Mouse (Mus musculus) hindbrain, postnatal 0 days (tissue): ENCODE results near the gene 8030411F24Rik. TPM values are rescaled to one million over a fixed set of nuclear protein-coding genes. Genes with fewer than 3 reads are reported as not detected.
"Not testable (repeated sequence)": the region's sequence is repeated elsewhere in the genome, so short reads cannot be mapped to it uniquely, and the experiment has no call there.

Source experiments
- ATAC-seq: fragments of 200-750 bp; cut with Nextera tagmentation; 2 replicates; pipeline ENCODE4 v1.8.0; 2017; ENCODE audit warnings: mild to moderate bottlenecking, moderate TSS enrichment, moderate library complexity
- DNase-seq: peaks from one replicate; pipeline ENCODE4 v3.0.0-alpha.2; 2015; ENCODE audit warnings: low spot score
- H3K27ac ChIP-seq: fragments of 300-500 bp; sonication (generic); 2 replicates; pipeline ENCODE4 v1.5.1; 2014; ENCODE audit warnings: mild to moderate bottlenecking
- H3K27me3 ChIP-seq: fragments of 300-500 bp; sonication (generic); 2 replicates; pipeline ENCODE4 v1.6.1; 2014; ENCODE audit warnings: low read length, mixed read lengths; ENCODE audit not compliant: insufficient read depth
- H3K36me3 ChIP-seq: fragments of 300-500 bp; sonication (generic); 2 replicates; pipeline ENCODE4 v1.6.1; 2014; ENCODE audit warnings: low read length, mixed read lengths; ENCODE audit not compliant: insufficient read depth
- H3K4me1 ChIP-seq: fragments of 300-500 bp; sonication (generic); 2 replicates; pipeline ENCODE4 v1.6.1; 2014; ENCODE audit warnings: antibody characterized with exemption, low read length, mixed read lengths; ENCODE audit not compliant: insufficient read depth
- H3K4me2 ChIP-seq: fragments of 300-500 bp; sonication (generic); 2 replicates; pipeline ENCODE4 v1.6.1; 2014; ENCODE audit warnings: low read depth, mild to moderate bottlenecking, low read length, moderate library complexity, mixed read lengths
- H3K4me3 ChIP-seq: fragments of 300-500 bp; sonication (generic); 2 replicates; pipeline ENCODE4 v1.5.1; 2014; ENCODE audit warnings: low read length
- H3K9ac ChIP-seq: fragments of 300-500 bp; sonication (generic); replicated peaks from 2 replicates; pipeline ENCODE4 v1.6.1; 2014; ENCODE audit warnings: mild to moderate bottlenecking, low read length, moderate library complexity, mixed read lengths
- H3K9me3 ChIP-seq: fragments of 300-500 bp; sonication (generic); 2 replicates; pipeline ENCODE4 v1.6.1; 2016; ENCODE audit warnings: low read length, mixed read lengths
- CTCF ChIP-seq: IDR thresholded peaks from 2 replicates; pipeline ENCODE4 v1.5.1; 2016; ENCODE audit warnings: antibody characterized with exemption, control low read depth, low read depth
- WGBS: fragments of 180-500 bp; shearing (Covaris S2); extraction: QIAGEN DNeasy Blood & Tissue Kit; methylation state at CpG from one replicate; pipeline ENCODE4 v1.1.7; 2014; 5-methylcytosine and 5-hydroxymethylcytosine counted together
- polyA plus RNA-seq: library from polyadenylated mRNA; unstranded; fragments of >200 nt; fragmentation: Nextera tagmentation; extraction: Ambion mirVana; gene quantifications from 2 replicates; pipeline ENCODE4 v1.2.1, GENCODE M21; 2015
- total RNA-seq: library from RNA; depleted of rRNA; stranded (reverse); fragments of >200 nt; gene quantifications from 2 replicates; pipeline ENCODE4 v1.2.3, GENCODE M21; 2014

The 8030411F24Rik gene
- total and polyA plus RNA-seq, 2 experiments from 2014 or later = not detected

DNA sequence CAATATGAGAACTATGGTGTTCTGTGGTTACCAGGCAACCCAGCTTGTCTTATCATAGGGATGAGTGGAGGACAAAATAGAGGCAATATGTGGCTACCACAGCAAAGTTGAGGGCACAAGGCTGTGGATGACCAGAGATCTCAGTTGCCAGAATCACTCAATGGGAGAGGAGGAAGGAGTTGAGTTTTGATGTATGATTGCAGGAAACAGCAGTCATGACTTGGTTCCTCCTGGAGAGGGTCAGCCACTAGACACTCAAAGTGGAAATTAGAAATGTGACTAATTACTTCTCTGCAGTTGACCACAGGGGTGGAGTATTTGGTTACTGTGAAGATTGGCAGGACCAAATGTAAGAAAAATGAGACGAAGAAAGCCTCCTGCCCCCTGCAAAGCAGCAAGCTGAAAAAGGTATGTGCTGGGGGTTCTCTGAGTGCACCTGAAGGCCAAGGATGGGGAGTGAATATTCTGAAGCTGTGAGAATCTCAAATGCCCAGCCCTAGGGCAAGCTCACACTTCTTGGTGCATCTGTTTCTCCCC, 27.4 kb upstream of the 8030411F24Rik start:
- Histone ChIP-seq H3K4me2 (no peak overlapping the region), H3K27me3 (no peaks in the 10 kb centered on the region), H3K9me3 (no peaks in the 10 kb centered on the region), H3K9ac (no peak overlapping the region), H3K27ac (no peak overlapping the region), H3K36me3 (no peaks in the 10 kb centered on the region), H3K4me3 (no peak overlapping the region), H3K4me1 (no peaks in the 10 kb centered on the region)
- no peak for TF ChIP-seq CTCF
- DNase-seq = no peak
- 52% methylated on average over 1 of the region's 1 CpGs for WGBS
- no peak for ATAC-seq

DNA sequence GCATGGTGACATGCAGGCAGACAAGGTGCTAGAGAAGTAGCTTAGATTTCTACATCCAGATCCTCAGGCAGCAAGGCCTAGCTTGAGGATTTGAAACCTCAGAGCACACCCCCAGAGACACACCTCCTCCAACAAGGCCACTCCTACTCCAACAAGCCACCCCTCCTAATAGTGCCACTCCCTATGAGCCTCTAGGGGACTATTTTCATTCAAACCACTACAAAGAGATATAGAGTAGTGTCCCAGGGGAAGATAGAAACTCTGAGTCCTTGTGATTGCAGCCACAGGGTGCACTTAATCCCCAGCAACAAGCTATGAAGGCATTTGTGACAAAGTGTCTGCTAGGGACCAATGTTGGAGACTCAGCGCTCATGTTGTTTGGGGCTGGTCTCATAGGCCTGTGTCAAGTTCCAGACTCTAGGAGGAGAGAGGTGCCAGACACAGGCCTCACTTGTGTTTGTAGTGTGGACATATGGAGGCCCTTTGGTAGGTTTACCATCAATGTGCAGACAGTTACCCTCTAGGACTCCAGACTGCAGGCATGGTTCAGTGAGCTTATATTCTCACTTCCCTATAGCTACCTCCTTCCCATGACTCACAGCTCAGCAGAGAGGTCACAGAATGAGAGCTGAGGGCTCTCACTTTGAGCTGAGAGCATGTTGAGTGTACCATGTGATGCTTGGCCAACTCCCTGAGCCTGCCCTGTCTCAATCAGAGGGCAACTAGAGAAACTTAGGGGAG, 18.0 kb upstream of the 8030411F24Rik start:
- no peaks in the 10 kb centered on the region for H3K27me3 ChIP-seq
- H3K9ac ChIP-seq = no peak overlapping the region
- H3K4me2 ChIP-seq = no peak overlapping the region
- no peaks in the 10 kb centered on the region for H3K36me3 ChIP-seq
- TF ChIP-seq CTCF = no peak
- WGBS = 96% methylated on average over 1 of the region's 1 CpGs
- H3K4me3 ChIP-seq = no peak overlapping the region
- no peak for ATAC-seq
- no peak for DNase-seq
- no peaks in the 10 kb centered on the region for H3K4me1 ChIP-seq
- H3K27ac ChIP-seq = no peak overlapping the region
- H3K9me3 ChIP-seq = no peaks in the 10 kb centered on the region

DNA sequence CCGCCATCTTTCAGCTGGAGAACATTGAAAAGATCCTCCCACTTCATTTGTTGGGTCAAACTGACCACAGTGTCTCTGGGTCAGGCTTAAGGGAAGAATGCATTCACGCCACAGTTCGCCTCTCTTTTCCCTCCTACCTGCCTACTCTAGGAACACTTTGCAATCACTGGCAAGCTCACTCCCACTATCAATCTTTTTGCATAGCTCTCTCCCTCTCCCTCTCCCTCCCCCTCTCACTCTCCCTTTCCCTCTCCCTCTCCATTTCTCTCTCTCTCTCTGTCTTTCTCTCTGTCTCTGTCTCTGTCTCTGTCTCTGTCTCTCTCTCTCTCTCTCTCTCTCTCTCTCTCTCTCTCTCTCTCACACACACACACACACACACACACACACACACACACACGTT, 10.4 kb upstream of the 8030411F24Rik start, which contains the start of gene Cst11:
TSS of gene Cst11 (minus strand) at position 101 of the 400 bp plus-strand sequence.
- WGBS = 82% methylated on average over 4 of the region's 4 CpGs
- H3K9me3 ChIP-seq, H3K36me3 ChIP-seq, H3K4me1 ChIP-seq, DNase-seq, H3K27me3 ChIP-seq, H3K4me3 ChIP-seq, H3K4me2 ChIP-seq, H3K27ac ChIP-seq, ATAC-seq, H3K9ac ChIP-seq: not testable (repeated sequence)

DNA sequence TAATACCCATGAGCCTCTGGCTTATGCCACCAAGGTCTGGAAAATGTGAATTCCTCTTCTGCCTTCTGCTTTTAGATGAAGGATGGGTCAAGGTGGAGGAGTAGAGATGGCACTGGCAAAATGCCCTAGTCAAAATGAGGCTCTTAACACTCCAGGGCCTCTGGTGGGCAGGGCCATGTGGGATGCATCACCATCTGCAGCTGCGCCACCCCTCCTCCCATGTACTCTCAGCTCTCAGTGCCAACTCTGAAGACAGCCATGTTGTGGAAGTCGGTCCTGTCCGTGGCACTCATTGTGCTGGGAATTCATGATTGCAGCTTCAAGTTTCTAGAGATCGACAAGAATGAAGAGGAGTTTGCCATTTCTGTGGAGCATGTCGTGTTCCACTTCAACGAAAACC, 7.3 kb downstream of the 8030411F24Rik start, which contains the start of gene Cst12:
TSS of gene Cst12 (plus strand) at position 220 of the 400 bp plus-strand sequence.
- Histone ChIP-seq H3K27me3 (no peaks in the 10 kb centered on the region), H3K4me3 (no peak within 1 kb of the TSS), H3K27ac (no peak within 1 kb of the TSS), H3K9ac (no peak within 1 kb of the TSS), H3K4me2 (no peak within 1 kb of the TSS), H3K36me3 (no peaks in the 10 kb centered on the region), H3K9me3 (no peaks in the 10 kb centered on the region), H3K4me1 (no peaks in the 10 kb centered on the region)
- WGBS = 92% methylated on average over 6 of the region's 6 CpGs
- no peak for DNase-seq
- ATAC-seq = no peak
- TF ChIP-seq CTCF = no peak

DNA sequence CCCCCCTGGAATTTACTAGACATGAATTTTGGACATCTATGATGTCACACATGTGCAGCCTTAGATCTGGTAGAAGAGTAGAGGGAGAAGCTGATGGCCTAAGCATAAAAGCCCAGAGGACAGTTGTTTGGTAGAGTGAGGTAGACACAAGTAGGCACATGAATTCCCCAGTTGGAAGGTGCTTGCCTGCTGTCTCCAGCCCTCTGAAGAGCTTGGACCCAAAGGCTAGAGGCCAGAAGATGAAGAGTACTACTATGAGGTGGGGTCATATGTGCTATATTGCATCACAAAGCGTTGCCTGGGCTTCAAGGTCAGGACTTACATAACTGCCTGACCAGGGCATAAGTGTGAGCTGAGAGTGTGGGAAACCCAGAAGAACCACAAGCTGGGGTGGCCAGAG, 16.7 kb downstream of the 8030411F24Rik start, which contains the start of gene Cst8:
TSS of gene Cst8 (plus strand) at position 301 of the 400 bp plus-strand sequence.
- no peak for DNase-seq
- 77% methylated on average over 1 of the region's 1 CpGs for WGBS
- H3K4me2 ChIP-seq = no peak within 1 kb of the TSS

DNA sequence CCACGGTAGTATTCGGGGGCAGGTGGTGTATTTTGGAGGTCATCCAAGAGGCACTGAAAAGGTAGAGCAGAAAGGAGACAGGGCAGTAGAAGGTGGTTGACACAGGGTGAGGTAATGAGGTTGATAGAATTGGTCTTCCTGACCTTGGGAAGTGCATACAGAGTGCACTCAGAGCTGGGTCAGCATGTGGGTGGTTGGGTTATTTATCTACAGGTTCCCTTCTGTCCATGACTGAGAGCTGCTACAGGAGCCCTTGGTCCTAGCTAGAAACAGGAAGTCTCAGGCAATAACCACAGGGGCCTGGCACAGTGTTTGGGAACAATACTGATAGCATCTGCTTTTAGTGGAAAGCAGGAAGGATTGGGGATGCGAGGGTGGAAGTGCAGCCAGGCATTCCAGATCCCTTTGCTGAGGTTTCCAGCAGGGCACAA, 19.7 kb downstream of the 8030411F24Rik start:
- TF ChIP-seq CTCF = no peak
- no peak for DNase-seq
- Histone ChIP-seq H3K9me3 (no peaks in the 10 kb centered on the region), H3K4me2 (no peak overlapping the region), H3K27me3 (no peaks in the 10 kb centered on the region), H3K4me3 (no peak overlapping the region), H3K36me3 (no peaks in the 10 kb centered on the region), H3K9ac (no peak overlapping the region), H3K4me1 (no peaks in the 10 kb centered on the region), H3K27ac (no peak overlapping the region)
- ATAC-seq = 0 out of 2 replicates have a peak, but pooled peaks have one; percentile 43
- WGBS = 56% methylated on average over 3 of the region's 3 CpGs

More for the DNA sequence above, 16.7 kb downstream of the 8030411F24Rik start, which contains the start of gene Cst8:
- no peak for ATAC-seq
- H3K27ac ChIP-seq = no peak within 1 kb of the TSS
- no peak within 1 kb of the TSS for H3K4me3 ChIP-seq
- H3K9ac ChIP-seq = no peak within 1 kb of the TSS
- no peaks in the 10 kb centered on the region for H3K4me1 ChIP-seq
- no peaks in the 10 kb centered on the region for H3K36me3 ChIP-seq
- H3K27me3 ChIP-seq = no peaks in the 10 kb centered on the region
- TF ChIP-seq CTCF = no peak
- no peaks in the 10 kb centered on the region for H3K9me3 ChIP-seq

DNA sequence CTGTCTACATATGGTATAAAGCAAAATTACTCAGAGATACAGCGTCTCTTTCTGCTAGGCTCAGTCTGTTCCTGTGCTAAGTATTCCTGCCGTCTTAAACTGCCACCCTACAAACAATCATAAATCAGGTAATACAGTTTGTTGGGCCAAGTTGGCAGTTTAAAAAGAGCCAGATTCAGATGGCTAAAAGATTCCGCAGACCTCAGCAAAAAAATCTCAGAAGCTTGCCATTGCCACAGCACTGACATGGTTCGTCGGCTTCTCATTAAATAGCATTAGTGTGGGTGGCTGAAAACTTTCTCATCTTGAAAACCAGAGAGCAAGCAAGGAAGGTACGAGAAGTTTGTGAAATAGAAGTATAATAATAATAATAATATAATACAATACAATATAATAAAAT, 24.9 kb downstream of the 8030411F24Rik start:
- H3K4me2 ChIP-seq = no peak overlapping the region
- DNase-seq = no peak
- 70% methylated on average over 6 of the region's 6 CpGs for WGBS
- no peak for TF ChIP-seq CTCF
- H3K9ac ChIP-seq = no peak overlapping the region
- no peaks in the 10 kb centered on the region for H3K36me3 ChIP-seq
- H3K4me3 ChIP-seq = no peak overlapping the region
- H3K27ac ChIP-seq = no peak overlapping the region
- no peak for ATAC-seq
- no peaks in the 10 kb centered on the region for H3K27me3 ChIP-seq
- H3K4me1 ChIP-seq = no peaks in the 10 kb centered on the region
- no peaks in the 10 kb centered on the region for H3K9me3 ChIP-seq
